Mouse (Mus musculus) midbrain, embryonic 11.5 days (tissue): ENCODE measurements at regions not wholly inside any gene's neighbourhood (a gene's known extent, or its start where the extent isn't known, plus 50 kb on each side); places are given as distances from the start of the nearest gene placed in this dataset.
"Not testable (repeated sequence)": the region's sequence is repeated elsewhere in the genome, so short reads cannot be mapped to it uniquely, and the experiment has no call there.

Experiments used
- ATAC-seq: fragments of 200-750 bp; cut with Nextera tagmentation; 2 replicates; pipeline ENCODE4 v1.8.0; 2017; ENCODE audit warnings: moderate TSS enrichment, moderate library complexity; ENCODE audit not compliant: low FRiP score
- DNase-seq: peaks from one replicate; pipeline ENCODE4 v3.0.0; 2015; ENCODE audit warnings: low spot score; ENCODE audit errors: missing footprints
- H3K27ac ChIP-seq: fragments of 300-500 bp; sonication (generic); 2 replicates; pipeline ENCODE4 v1.5.1; 2014; ENCODE audit warnings: low read depth, low read length
- H3K27me3 ChIP-seq: fragments of 300-500 bp; sonication (generic); 2 replicates; pipeline ENCODE4 v1.6.1; 2014; ENCODE audit warnings: mild to moderate bottlenecking, low read length, moderate library complexity, mixed read lengths; ENCODE audit not compliant: control insufficient read depth, insufficient read depth
- H3K36me3 ChIP-seq: fragments of 300-500 bp; sonication (generic); 2 replicates; pipeline ENCODE4 v1.6.1; 2014; ENCODE audit warnings: mild to moderate bottlenecking, low read length, moderate library complexity, mixed read lengths; ENCODE audit not compliant: control insufficient read depth, insufficient read depth
- H3K4me1 ChIP-seq: fragments of 300-500 bp; sonication (generic); 2 replicates; pipeline ENCODE4 v1.6.1; 2014; ENCODE audit warnings: low read length; ENCODE audit not compliant: control insufficient read depth, insufficient read depth
- H3K4me2 ChIP-seq: fragments of 300-500 bp; sonication (generic); 2 replicates; pipeline ENCODE4 v1.6.1; 2014; ENCODE audit warnings: mild to moderate bottlenecking, moderate library complexity
- H3K4me3 ChIP-seq: fragments of 300-500 bp; sonication (generic); 2 replicates; pipeline ENCODE4 v1.5.1; 2014; ENCODE audit warnings: low read depth, low read length
- H3K9ac ChIP-seq: fragments of 300-500 bp; sonication (generic); 2 replicates; pipeline ENCODE4 v1.6.1; 2014; ENCODE audit warnings: low read length
- H3K9me3 ChIP-seq: fragments of 300-500 bp; sonication (generic); 2 replicates; pipeline ENCODE4 v1.6.1; 2016; ENCODE audit warnings: low read length; ENCODE audit not compliant: control insufficient read depth
- WGBS: fragments of 180-500 bp; shearing (Covaris S2); extraction: QIAGEN DNeasy Blood & Tissue Kit; methylation state at CpG from one replicate; pipeline ENCODE4 v1.1.7; 2014; 5-methylcytosine and 5-hydroxymethylcytosine counted together

DNA sequence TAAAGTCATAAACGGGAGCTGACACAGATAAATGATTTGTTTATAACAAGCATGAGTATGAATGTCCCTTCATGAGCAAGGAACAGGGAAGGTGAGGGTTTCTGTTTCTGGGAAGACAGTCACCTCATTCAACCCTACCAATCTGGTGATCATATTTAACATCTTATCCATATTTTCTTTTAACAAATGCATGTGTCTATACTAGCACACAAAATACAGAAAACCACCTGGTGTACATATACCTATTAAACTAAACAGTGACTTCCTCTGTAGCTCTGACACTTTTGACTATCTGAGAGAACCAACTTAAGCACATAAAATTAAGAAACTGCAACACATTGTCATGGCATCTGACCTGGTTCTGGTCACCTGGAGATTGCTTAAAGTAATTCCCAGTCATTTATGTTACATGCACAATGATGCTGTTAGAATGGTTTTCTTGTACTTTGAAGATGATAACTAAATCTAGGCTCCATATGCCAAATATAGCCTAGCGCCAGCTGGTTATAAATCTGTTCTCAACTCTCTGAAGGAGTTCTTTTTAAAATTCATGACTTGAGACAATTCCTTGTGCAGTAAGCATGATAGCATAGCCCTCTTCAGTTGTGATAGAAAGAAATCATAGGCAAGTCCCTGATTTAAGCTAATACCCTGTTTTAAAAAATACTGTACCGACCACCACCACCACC, 1163.6 kb upstream of the Tyrp1 start:
- H3K4me3 ChIP-seq: no peak overlapping the region
- H3K4me1 ChIP-seq: no peaks in the 10 kb centered on the region
- H3K27ac ChIP-seq: no peak overlapping the region
- no peak overlapping the region for H3K9ac ChIP-seq
- H3K36me3 ChIP-seq: no peaks in the 10 kb centered on the region
- no peak for ATAC-seq
- no peaks in the 10 kb centered on the region for H3K27me3 ChIP-seq
- WGBS: 86% methylated on average over 3 of the region's 3 CpGs
- no peaks in the 10 kb centered on the region for H3K9me3 ChIP-seq
- DNase-seq: no peak
- H3K4me2 ChIP-seq: no peak overlapping the region

DNA sequence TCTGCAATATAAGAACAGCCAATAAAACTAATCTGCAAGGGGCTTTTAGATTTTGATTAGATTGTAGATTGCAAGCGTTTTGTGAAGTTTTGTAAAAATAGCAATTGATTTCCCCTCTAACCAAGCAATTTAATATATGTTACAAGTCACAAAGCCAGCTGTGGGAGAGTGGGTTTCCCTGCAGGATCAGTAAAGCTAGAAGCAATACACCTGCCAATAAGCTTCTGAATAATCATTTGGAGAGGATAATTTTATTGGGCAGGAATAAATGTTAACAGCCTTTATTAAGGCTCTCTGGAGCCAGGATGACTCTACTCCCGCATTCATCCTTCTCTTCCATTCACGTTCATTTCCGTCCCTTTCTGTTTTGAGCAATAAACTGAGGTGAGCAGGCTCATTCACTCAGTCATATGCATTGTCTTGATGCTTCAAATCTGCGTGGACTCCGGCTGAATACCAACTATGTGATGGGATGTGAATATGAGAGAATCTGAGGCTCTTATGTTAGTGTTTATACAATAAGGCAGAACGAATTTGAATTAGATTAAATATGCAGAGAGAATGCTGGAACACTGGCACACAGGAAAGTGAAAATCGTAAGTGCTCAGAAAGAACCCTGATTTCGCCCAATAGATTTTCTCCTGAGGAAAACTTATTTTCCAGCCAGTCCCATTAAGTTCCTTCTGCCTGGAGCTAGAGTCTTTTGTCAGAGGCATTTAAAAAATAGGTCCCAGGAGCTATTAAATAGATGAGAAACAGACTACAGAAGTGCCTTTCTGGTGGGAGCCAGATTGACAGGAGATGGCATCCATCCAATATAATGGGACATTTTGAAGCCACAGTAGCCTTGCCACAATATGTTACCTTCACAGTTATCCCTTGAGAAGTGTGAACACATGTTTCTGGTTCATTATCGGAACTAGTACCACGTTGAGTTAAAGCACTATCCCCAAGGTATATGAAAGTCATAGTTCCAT, 1138.8 kb upstream of the Tyrp1 start:
- Histone ChIP-seq H3K27ac (no peak overlapping the region), H3K36me3 (no peaks in the 10 kb centered on the region), H3K4me1 (no peaks in the 10 kb centered on the region), H3K27me3 (no peaks in the 10 kb centered on the region), H3K9me3 (no peaks in the 10 kb centered on the region), H3K9ac (no peak overlapping the region), H3K4me2 (no peak overlapping the region), H3K4me3 (no peak overlapping the region)
- DNase-seq: no peak
- ATAC-seq: no peak
- WGBS: 83% methylated on average over 11 of the region's 11 CpGs

DNA sequence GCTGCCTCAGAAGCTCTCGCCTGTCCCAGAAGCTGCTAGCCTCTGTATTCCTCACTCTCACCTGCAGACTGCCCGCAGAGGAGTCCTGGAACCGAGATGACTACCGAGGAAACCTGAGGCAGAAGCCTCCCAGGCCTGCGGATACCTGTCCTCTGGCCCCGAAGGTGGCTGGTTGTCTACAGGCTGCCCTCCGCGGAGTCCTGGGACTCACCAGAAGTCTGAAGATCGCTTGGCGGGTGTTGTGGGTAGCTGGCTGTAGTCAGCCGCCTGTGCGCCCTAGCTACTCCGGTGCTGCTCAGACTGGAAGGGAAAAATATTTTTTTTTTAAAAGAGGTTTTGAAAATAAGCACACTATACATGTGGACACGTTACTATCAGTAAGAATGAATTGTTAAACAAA, 1113.0 kb upstream of the Tyrp1 start:
- not testable (repeated sequence) for H3K4me1 ChIP-seq, H3K36me3 ChIP-seq, H3K9me3 ChIP-seq, ATAC-seq, H3K27ac ChIP-seq, H3K9ac ChIP-seq, H3K4me2 ChIP-seq, H3K27me3 ChIP-seq, H3K4me3 ChIP-seq
- peak; percentile 53 for DNase-seq
- 88% methylated on average over 13 of the region's 14 CpGs for WGBS

DNA sequence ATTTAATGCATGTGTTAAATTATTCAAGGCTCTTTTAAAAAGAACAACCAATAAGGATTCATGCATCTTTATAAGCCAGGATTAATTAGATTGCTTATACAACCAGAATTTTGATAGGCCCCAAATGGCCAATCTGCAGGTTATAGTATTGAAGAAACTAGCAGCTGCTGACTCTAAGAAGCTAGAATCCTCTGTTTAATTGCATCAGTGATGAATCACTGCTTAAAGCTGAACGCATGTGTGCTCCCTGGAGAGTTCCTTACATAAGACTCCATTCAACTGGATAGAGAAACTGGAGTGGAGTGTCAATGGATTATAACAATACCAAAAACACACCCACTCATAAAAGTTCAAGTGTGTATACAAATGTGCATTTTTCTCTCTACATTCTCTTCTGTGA, 1109.8 kb upstream of the Tyrp1 start:
- 0 out of 2 replicates have a peak, but pooled peaks have one; percentile 19 for ATAC-seq
- DNase-seq: no peak

DNA sequence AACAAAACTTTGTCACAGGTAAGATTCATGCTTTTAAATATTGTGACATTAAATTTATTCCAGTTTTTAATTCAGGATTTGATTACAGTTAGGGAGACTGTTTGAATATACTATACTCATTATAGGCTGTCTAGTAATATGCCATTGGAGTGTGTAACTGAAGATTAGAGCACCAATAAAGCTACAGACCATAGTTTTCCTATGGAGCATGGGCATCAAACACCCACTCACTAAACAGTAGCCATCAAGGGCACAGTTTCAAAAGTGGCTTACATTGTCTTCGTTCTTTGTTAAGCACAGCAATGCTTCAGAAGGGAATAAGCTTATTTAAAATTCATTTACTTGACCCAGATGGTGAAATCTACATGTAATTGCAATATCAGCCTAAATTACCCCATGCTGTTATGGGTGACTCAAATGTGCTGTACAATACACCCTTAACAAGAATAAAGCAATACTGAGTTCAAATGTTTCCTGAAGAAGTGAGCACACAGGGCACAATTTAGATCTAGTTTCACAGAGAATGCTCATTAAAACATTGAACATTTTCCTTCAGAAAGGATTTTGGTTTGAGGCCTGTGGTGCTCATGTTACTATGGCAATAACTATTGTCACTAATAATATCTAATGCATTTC, 1092.9 kb upstream of the Tyrp1 start:
- no peaks in the 10 kb centered on the region for H3K4me1 ChIP-seq
- no peaks in the 10 kb centered on the region for H3K9me3 ChIP-seq
- H3K9ac ChIP-seq: no peak overlapping the region
- WGBS: 79% methylated on average over 1 of the region's 1 CpGs
- H3K4me2 ChIP-seq: no peak overlapping the region
- H3K27me3 ChIP-seq: no peaks in the 10 kb centered on the region
- H3K4me3 ChIP-seq: no peak overlapping the region
- no peaks in the 10 kb centered on the region for H3K36me3 ChIP-seq
- ATAC-seq: no peak
- no peak overlapping the region for H3K27ac ChIP-seq
- DNase-seq: peak; percentile 31

More for the DNA sequence above, 1109.8 kb upstream of the Tyrp1 start:
- Histone ChIP-seq H3K9ac (no peak overlapping the region), H3K36me3 (no peaks in the 10 kb centered on the region), H3K4me2 (no peak overlapping the region), H3K9me3 (no peaks in the 10 kb centered on the region), H3K27ac (no peak overlapping the region), H3K4me1 (no peaks in the 10 kb centered on the region), H3K4me3 (no peak overlapping the region), H3K27me3 (no peaks in the 10 kb centered on the region)
- 59% methylated on average over 1 of the region's 1 CpGs for WGBS
